Mouse (Mus musculus): Measurements from ENCODE around the gene Mtcl1. TPM values are rescaled to one million over a fixed set of nuclear protein-coding genes. Genes with fewer than 3 reads are reported as not detected.

The Mtcl1 gene
- total RNA-seq, 2 experiments from 2014 or later, result 109 to 122 TPM

DNA sequence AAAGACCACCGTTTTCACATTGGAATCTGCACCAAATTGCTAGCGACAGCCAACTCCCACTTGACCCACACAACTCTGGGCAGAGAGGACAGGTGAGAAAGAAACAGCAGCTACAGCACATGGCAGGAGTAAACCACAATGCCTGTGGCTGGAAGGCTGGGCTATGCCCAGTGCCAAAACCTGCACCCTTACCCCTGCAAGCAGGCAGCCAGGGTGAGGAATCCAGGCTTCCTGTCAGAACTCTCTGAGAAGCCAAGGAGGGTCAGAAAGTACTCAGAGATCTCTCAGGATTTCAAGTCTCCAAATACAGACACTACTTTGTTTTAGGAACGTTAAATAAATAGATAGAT lies 84.3 kb downstream of the Mtcl1 start:
- no peak for DNase-seq (ENCODE audit: low spot score in 2 of 2)

DNA sequence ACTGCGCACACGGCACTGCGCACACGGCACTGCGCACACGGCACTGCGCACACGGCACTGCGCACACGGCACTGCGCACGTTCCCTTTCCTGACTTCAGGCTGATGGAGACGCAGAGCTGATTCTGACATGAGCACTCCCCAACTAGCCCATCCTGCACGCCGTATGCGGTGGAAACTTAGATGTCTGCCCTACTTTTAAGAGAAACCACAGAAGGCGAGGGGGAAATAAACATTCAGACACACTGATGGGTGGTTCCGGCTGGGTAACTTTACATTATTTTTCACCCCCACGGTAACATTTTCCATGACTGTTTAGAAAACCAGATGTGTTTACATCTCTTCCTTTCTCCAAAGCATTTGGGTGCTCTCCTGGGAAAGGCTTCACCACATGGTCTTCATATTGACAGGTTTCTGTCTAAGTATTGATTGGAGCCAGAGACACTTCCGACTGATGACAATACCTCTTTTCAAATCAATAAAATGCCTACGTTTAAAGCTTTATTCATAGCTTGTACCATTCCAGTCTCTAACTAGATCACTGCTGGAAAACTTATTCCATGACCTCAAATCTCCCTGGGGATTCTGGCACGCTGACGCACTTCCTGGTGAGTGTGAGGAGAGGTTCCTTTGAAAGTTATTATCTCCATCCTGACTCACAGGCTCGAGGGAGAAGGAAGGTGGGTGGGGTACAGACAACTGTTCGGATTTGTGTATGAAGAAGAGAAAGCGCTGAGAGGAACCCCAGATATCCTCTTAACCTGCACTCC lies 84.8 kb downstream of the Mtcl1 start:
- peak; percentile 56 to 68 for DNase-seq (ENCODE audit: low spot score in 2 of 2)

DNA sequence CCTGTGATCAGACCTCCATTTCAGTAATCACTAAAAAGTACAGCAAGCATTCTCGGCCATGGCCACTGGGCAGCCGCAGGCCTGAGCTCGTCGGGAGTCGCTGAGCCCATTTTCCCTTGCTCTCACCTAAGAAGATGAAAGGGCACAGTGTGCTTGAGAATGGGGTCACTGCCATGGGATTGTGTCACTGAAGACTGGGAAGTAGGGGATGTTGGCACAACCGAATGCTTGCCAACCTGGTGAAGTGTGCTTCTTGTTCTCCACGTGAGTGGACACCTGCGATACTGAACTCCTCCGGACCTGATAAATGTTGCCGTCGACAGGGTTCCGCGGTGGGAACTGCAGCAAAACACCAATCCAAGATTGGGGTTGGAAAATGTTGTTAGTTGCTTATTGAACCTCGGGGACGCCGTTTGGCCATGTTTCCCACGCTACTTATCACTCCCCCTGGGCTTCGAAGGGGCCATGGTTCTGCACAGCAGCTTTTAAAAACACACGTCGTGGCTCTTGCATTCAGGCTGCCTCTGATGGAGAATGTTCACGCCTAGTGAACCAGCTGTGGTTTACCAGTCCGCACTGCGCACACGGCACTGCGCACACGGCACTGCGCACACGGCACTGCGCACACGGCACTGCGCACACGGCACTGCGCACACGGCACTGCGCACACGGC lies 85.6 kb downstream of the Mtcl1 start:
- no peak for DNase-seq (ENCODE audit: low spot score in 2 of 2)

DNA sequence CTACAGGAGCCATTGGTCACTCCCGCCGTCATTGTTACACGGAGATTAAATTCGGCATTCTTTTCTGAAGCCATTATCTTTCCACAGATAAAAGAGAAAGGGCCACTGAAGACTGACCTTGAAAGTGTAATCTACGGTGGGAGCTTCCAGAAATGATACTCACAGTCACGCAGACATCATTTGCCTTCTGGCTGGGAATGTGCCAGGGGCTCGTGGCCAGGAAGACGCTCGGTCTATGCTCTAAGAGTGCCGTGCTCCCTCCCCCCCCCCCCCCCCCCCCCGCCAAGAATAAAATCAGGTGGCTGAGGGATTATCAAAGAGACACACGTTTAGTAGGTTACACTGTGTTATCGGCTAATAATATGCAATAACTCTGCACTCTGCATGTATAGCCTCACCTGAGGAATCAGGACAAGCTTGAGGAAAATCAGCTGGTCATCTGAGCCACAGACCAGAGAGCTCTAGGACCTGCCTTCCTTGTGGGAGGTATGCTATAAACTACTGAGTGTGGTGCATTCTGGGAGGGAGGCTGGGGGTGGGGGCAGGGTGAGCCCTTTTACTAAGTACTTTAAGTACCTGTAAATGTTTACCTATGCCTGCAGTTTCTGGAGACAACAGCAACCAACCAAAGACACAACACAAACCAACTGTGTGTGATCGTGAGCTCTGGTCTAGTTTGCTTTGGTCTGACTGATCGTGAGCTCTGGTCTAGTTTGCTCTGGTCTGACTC lies 87.1 kb downstream of the Mtcl1 start:
- DNase-seq (ENCODE audit: low spot score in 2 of 2), result no peak

DNA sequence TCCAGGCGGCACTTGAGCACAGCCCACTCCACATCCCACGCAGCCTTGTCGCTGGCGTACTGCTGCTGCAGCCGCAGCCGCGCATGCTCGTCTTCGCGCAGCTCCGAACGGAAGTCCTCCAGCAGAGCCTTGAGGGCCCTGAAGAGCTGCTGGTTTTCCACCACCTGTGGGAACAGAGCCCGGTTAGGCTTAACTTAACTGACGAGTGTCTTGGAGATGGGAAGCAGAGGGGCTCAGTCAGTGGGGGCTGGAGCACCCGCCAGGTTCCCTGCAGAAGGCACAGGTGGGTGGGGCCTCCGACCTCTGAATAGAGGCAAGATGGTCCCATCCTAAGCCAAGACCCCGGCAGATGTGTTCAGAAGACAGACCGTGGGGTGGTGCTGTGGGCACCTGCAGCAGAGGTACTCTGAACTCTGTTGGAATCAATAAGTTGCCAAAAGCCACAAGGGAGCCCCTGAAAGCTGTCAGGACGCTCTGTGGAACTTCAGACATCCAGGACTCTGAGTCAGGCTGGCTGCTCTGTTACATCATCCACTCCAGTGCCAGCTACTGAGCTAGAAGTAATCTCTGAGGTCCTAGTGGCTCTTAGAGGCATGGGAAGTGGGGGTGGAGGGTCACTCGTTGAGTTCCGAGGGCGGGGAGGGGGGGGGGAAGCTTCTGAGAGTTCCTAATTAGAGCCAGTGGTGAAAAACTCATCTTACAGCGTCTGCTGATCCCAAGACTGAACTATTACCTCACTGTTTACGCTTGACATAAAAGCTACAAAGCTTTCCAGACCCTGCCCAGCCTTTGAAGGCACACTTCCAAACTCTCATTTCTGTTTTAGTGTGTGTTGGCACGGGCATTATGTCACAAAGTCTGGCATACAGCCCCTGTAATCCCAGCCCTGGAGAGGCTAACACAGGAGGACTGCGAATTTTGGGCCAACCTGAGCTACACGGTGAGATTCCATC lies 91.2 kb downstream of the Mtcl1 start:
- peak; percentile 51 to 65 for DNase-seq (ENCODE audit: low spot score in 2 of 2)

DNA sequence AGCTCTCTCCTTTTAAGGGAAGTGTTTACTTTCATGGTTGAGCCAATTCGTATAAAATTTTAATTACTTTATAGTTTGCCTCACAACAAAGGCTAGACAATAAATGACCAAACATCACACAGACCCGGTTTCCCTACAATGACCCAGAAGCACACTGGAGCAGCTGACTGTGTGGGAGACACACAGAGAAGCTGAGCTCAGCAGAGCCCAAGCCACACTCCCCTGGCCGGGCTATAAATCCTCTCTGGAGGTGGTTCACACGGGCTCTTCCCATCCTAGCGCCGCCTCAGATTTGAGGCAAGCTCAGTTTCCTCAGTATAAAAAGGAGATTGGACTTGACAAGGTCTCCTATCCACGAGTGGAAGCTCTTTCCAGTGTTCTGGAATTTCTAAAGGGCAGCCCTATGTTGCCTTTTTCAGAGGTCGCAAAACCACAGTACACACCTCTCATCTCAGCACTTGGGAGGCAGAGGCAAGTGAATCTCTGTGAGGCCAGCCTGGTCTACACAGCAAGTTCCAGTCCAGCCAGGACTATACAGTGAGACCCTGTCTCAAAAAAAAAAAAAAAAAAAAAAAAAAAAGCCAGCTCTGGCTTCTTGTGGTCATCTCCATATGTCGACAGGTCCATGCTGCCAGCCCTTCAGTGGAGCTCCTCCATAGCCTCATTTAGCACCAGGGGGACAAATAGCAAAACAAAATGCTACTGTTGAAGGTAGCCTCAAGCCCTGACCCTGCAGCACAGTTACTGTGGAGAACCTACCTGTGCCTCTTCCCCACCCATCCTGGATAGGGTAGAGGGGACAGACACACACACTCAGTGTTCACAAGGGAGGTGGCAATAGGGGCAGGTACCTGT lies 92.2 kb downstream of the Mtcl1 start:
- no peak for DNase-seq (ENCODE audit: low spot score in 2 of 2)

DNA sequence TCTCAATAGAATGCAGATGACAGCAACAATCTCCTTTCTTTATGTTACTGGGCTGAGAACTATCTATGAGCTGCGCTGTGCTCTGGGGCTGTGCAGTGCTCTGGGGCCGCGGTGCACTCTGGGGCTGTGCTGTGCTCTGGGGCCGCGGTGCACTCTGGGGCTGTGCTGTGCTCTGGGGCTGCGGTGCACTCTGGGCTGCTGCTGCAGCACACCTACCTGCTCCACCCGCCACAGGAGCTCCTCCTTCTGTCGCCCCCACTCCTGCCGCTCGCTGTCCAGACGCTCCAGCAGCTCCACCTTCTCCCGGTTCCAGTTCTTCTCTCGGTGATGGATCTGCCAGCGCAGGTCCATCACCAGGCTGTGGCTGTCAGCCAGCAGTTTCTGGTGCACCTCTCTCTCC lies 95.6 kb downstream of the Mtcl1 start:
- DNase-seq (ENCODE audit: low spot score in 2 of 2), result no peak

DNA sequence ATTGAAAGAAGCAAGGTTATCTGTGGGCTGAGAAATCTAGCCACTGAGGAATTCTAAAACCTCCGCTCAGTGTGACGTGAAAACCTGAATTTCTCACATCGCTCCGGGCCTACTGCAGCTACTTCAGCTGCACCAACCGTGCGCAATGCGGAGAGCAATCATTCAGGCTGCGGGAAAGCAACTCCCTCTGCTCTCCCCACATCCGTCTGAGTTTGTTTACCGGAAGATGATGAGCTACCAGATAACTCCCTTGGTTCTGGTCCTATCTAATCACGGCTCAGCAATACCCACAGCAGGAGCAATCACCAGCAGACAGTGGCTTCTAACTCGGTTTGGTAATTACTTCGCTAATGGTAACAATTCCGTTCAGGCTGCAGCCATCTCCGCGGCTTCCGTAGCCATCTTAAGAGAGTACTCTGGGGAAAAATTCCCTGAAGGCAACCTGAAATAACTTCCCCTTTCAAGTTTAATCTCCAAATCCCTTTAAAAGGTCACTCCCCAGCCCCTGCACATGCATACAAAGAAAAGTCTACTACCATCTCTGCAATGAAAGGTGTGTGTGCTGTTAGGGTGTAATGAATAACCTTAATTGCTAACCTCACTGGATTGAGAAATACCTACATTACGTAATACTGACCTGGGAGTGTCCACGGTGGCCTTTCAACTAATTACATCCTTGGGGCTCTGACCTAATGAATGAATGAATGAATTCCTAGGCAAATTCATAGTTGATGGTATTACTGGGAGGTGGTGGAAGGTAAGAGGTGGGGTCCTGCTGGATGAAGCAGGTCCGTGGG lies 96.5 kb downstream of the Mtcl1 start:
- no peak for DNase-seq (ENCODE audit: low spot score in 2 of 2)

DNA sequence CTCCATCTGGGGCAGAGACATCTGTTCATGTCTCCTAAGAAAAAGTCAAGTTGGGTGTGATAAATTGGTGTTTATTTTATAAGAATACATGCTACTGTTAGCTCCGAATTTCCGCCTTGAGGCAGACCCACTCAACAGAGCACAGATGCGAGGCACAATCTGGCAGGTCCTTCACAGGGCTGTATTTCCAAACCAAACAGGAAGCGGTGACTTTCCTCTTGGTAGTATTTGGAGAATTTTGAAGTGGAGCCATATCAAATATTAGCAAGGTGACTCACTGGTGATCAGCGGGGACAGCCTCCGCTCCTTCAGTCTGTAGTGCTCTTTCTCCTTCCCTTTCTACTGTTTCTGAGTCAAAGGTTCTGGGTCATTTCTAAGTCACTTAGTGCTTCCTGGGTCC lies 97.3 kb downstream of the Mtcl1 start:
- no peak for DNase-seq (ENCODE audit: low spot score in 2 of 2)

DNA sequence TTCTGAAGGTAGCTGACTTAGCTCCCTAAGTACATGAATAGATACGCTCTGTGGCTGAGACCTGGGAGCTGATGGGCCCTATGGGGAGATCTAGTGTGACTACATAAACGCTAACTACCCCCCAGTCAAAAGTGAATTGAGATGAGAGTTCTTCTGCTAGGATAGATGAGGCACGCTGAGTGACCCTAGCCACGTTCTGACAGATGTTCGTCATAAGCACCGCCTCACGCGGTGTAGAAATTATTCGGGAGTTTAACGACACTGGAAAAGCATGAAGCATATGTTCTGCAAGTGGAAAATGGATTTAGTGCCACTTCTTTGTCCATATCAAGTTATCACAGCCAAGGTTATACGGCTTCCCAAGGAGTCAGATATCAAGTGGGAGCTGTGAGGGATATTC lies 98.9 kb downstream of the Mtcl1 start:
- DNase-seq (ENCODE audit: low spot score in 2 of 2), result no peak

DNA sequence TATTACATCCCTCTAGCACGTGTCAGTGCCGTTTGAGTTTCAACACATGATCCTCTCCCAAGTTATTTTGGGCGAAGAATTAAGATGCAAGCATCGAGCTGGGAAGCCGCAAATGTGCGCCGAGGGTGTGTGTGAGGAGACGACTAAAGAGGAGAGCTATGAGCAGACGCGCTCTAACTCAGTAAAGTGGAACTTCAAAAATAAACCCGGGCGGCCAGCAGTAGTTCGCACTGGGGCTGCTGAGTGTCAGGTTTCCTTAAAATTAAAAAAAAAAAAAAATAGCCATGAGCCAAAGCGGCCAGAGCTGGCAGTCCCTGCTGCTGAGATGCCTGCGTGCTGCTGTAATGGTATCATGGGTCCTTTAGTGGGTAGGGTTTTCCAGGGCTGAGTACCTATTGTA lies 99.4 kb downstream of the Mtcl1 start:
- DNase-seq (ENCODE audit: low spot score in 2 of 2), result peak; percentile 72 to 84

DNA sequence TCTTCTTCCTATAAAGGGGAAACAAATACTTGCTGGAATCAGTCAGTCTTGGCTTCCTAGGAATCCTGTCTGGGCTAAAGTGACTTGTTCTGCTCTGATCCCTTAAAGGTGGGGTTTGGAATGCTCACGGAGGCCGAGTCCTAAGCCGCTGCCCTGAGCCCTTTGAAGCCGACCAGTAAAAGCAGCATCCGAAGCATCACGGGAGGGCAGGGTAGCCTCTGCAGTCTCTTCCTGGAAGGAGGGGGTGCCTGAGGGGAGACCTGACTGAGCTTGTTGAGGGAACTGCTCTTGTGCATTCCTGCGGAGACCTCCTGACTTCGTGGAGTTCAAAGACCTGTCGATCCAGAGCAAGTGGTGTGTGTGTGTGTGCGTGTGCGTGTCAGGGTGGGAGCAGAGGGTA lies 103.2 kb downstream of the Mtcl1 start:
- no peak for DNase-seq (ENCODE audit: low spot score in 2 of 2)

DNA sequence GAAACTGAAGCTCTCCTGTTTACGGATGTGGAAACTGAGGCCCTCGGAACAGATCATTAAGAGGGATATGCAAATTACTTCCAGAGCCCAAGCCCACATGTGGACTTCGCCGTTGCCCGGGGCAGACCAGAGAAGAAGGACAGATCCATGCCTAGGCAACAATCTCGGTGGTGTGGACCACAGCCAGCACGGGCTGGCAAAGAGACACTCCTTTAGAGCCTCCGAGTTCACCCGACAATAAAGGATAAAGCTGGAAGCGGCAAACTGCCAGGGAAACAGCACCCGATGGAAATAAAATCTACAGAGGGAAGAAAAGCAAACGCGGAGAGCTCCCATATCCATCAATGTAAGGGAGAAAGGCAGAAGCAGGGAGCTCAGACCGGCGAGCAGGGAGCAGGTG lies 103.9 kb downstream of the Mtcl1 start:
- peak; percentile 44 to 53 for DNase-seq (ENCODE audit: low spot score in 2 of 2)

DNA sequence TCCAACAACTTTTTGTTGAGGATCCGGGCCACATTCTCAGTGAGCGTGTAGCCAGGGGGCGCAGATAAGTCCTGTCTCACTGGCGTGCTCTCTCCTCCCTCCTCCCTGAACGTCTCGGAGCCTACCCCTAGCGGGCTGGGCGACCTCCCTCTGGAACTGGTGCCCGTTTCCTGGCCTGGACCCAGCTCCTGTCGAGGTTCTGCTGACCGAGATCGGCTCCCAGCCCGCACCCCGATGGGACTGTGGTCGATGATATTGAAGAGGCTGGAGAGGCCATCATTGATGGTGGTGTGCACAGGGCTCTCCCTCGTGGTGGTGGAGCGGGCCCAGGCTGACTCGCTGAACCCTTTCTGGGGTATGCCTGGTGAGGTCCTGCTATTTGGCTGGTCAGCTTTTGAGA lies 106.6 kb downstream of the Mtcl1 start:
- DNase-seq (ENCODE audit: low spot score in 2 of 2), result no peak

DNA sequence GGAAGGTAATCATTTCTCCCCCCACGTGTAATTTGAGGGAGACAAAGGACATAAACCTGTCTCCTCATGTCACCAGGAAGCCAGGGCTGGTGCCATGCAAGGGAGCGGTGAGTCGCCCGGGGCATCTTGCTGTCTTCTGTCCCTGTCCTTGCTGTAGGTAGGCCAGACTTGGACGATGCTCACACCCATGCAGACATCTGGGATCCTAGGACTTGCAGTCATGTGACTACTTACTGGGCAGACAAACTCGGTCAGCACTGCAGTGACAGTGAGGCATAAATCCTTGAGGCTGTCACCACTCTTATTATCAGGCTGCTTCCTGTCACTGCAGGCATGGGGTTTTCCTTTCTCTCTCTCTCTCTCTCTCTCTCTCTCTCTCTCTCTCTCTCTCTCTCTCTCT lies 107.9 kb downstream of the Mtcl1 start:
- DNase-seq (ENCODE audit: low spot score in 2 of 2), result no peak

DNA sequence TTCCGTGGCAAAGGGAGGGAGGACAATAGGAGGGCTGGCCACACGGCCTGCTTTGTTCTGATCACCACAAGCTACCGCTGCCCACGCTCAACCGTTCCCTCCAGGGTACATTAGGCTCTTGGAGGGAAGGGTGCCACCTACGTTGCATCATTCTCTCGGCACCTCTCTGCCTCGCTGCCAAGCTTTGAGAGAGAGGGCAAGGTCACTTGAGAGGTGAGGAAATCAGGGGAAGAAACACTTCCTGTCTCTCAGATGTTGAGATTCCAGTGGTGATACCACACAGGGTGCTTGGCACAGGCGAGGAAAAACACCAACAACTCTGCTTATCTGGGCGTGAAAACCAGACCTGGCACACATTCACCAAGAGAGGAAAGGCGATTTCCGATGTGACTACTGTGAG lies 108.8 kb downstream of the Mtcl1 start:
- DNase-seq (ENCODE audit: low spot score in 2 of 2), result no peak

DNA sequence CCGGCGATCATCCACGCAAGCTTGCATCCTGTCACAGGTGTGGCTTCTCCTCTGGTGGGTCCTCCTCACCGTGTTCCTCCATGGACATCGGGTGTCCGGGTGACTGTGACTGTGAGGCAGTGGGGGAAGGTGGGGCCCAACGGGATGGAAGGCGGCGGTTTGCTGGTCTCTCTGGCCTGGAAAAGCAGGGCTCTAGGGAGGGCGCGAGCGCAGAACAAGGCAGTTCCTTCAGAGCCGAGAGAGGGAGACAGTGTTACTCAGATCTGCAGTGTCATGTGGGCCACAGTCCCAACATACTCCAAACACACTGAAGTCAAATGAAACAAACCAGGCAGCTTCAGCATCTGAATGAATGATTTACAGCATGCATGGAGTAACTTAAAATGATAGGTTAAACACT lies 111.6 kb downstream of the Mtcl1 start:
- DNase-seq (ENCODE audit: low spot score in 2 of 2), result no peak

DNA sequence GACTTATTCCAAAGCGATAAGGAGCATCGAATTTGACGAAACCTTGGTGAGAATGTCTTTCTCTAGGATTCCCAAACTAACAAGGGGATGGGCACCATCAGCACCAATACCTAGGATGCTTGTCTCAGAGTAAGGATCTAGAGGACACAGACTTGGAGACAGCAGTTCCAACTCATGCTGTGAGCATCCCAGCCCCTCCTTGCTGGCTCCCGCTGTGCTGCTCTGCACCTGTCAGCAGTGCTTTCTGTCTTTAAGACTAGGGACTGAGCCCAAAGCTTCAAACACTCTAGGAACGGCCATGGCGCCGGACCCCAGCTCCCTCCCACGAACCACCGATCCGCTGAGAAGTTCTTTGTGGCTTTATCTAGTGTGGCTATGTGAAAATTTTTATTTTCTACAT lies 114.0 kb downstream of the Mtcl1 start:
- DNase-seq (ENCODE audit: low spot score in 2 of 2), result no peak

DNA sequence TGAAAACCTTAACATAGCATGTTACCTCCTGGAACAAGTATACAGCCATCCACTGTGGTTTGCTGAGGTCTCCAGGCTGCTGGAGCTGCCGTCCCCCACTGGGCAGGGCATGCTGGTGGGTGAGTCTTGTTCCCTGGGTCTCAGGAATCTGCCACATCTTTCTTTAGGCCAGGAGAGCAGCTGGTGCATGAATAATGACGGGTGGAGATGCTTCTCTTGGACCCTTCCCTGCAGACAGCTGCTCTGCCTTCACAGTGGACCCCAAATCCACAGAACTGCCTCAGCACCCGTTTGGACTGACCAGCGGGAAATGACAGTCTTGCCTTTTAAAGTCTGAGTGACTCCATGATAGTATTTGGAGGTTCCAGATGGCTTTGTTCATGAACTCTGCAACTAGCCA lies 114.7 kb downstream of the Mtcl1 start:
- no peak for DNase-seq (ENCODE audit: low spot score in 2 of 2)

DNA sequence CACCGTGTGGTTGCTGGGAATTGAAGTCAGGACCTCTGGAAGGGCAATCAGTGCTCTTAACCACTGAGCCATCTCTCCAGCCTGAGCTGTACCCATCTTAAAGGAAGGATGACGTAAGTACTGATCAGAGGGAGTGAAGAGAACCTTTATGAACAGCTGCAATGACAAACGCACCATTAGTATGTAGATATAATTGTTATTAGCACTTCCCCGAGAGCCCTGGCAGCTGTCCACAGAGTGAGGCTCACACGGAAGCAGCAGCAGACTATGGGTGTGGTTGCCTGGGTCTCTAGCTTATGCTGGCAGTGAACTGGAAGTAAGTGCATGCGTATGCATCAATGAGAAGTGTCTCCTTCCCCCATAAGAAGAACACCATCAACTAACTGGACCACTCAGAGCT lies 118.3 kb downstream of the Mtcl1 start:
- DNase-seq (ENCODE audit: low spot score in 2 of 2), result no peak

Data from left cerebral cortex, adult 18-20 months (tissue).